Mouse (Mus musculus) left cerebral cortex, adult 9 months (tissue): ENCODE results near the gene Lgi2.

Experiments used
- DNase-seq, 2 experiments: peaks; one replicate each; pipeline ENCODE4 v3.0.0; 2022; ENCODE audit warnings: low spot score in 2 of 2

The Lgi2 gene

DNA sequence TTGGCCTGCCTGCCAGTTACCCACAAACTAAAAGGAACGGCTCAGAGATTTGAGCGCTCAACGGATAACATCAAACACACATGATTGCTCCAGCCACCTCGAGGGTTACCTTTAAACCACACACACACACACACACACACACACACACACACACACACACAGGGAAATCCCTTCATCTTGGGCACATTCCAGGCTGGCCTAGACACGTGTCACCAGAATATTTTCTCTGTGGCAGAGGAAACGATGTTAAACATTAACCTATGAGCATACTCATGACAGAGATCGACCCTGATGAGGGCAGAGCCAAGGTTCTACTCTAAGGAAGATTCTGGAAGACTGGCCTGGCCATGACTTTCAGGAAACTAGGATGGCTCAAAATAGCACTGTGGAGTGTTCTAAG, 29.2 kb downstream of the Lgi2 start:
- DNase-seq, result no peak

GRCm38 (mm10) chr5:52534798-52535590, 31.3 kb downstream of the Lgi2 start:
- DNase-seq, result no peak

- DNase-seq, result no peak
Measured at GRCm38 (mm10) chr5:52533705-52534104, 32.6 kb downstream of the Lgi2 start.

GRCm38 (mm10) chr5:52528545-52528944, 37.7 kb downstream of the Lgi2 start:
- DNase-seq, result peak in 1 of 2 experiments; percentile 39

DNA sequence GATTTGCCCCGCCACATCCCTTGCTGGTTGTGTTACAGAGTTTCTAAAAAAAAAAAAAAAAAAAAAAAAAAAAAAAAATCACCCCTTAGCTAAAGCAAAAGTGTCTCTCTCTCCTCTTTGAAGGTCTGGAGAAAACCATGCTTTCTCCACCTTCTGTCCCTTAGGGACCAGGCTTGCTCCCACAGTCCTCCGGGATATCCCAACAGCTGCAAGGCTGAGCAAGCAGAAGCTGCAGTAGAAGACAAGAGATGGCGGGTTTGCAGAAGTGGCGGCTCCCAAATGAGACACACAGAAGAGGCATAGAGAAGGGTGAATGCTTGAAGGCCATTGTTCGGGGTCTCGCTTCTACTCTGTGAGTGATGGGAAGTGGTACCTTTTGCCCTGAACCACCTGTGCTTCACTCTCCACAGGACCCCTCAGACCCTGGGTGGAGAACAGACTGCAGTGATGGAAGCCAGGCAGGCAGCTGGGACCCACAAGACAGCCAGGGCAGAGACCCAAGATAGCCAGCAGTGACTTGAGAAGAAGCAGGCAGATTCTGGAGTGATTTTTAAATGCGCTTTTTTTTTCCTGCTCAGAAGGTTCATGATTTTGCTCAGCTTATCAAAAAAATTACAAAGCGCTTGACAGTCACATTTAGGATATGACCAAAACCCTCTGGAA, 39.8 kb downstream of the Lgi2 start:
- DNase-seq, result no peak

- peak in 1 of 2 experiments; percentile 63 for DNase-seq
Measured at GRCm38 (mm10) chr5:52524207-52524606, 42.1 kb downstream of the Lgi2 start.

DNA sequence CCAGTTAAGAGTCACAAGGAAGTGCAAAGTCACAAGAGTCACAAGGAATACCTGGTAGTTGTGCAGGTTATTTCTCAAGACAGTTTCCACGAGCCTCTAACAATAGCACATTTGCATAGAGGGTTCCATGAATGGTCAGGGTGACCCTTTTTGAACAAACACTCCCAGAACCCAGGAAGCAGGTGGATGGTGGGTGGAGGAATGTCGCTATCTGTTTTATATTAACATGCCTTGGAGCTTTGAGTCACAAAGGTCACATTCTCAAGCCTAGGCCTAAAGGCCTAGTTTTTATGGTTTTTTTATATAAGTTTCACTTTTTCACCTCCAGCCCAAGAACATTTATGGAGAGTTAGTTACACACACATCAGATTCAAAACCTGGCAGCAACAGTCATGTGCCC, 46.3 kb downstream of the Lgi2 start:
- DNase-seq, result no peak

DNA sequence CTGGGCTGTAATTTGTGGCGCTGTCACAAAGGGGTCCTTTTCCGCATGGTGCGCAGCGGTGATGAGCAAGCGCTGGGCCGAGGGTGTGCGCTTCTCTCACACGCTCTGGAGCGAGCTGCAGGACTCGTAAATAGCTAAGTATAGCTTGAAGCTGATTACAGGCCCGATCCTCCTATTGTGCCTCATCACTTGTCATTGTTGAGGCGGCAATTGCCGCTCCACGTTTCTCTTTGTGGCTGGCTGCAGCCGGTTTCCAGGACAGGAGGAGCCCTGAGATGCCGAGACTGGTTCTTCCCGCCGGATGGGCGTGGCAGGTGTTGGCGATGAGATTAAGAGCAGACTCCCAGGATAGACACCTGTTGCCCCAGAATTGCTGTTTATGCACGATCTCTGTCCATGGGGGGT, 50.2 kb downstream of the Lgi2 start:
- DNase-seq, result peak; percentile 21 to 23

DNA sequence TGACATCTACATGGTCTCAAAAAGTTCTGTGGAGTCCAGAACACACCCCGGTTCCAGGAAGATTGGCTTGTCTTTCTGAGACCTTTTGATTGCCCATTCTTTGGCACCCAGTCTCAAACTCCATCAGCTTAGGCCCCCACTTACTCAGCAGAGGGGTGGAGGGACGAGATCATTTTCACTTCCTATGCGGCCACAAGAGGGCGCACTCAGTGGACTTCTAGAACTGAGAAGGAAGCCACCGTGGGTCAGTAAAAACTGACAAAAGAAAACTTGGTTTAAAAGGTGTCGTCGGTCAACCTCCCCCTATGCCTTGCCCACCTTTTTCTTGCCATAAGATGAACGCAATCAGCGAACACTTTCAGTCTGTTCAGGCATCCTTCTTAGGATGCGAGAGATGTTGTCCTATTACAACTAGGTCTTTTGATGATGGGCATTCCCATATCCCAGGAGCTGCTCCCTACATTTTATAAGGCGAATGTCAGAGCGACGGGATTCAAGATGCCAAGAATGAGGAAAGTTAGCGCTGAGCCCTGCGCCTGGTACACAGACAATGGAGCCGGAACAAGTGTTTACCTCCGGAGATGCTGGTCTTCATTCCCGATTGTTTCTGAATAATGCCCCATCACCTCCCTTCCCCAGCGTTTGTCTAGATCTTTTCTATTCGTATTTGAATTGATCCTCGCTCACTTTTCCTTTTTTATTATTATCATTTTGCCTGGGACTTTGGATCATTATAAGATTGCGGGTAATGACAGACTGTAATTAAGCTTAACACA, 50.8 kb downstream of the Lgi2 start:
- DNase-seq, result peak in 1 of 2 experiments; percentile 70

GRCm38 (mm10) chr5:52511089-52511488, 55.2 kb downstream of the Lgi2 start:
- peak in 1 of 2 experiments; percentile 17 for DNase-seq

GRCm38 (mm10) chr5:52509416-52509815, 56.8 kb downstream of the Lgi2 start:
- no peak for DNase-seq

DNA sequence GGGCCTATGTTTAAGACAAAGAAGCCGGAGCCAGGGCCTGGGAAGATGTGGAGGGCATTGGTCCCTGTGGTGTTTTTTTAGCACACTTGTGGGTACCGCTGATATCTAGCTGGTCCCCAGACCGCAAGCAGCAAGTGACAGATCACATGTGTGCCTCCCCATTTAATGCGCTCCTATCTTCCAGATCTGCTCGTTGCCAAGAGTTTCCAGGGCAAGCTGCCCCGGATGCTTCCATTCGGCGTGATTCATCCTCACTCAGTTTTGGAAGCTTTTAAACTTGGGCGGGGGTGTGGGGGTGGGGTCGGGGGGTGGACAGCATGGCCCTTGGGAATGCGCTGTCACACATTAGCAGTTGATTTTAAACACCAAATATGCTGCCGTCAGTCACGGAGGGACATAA, 61.6 kb downstream of the Lgi2 start:
- DNase-seq, result no peak

- DNase-seq, result no peak
Measured at GRCm38 (mm10) chr5:52504148-52504547, 62.1 kb downstream of the Lgi2 start.

GRCm38 (mm10) chr5:52495671-52496070, 70.6 kb downstream of the Lgi2 start:
- DNase-seq, result no peak

- no peak for DNase-seq
Measured at GRCm38 (mm10) chr5:52491496-52491895, 74.8 kb downstream of the Lgi2 start.

GRCm38 (mm10) chr5:52487559-52488430, 78.5 kb downstream of the Lgi2 start:
- no peak for DNase-seq
